Mouse (Mus musculus) ovary, postnatal 14 days (tissue): ENCODE measurements around the gene Rnf215.
A peak's percentile ranks its signal among the peaks of the same experiment; 100 is the strongest.
"Not testable (repeated sequence)": the region's sequence is repeated elsewhere in the genome, so short reads cannot be mapped to it uniquely, and the experiment has no call there.

ENCODE experiments used
- DNase-seq: peaks from one replicate; pipeline ENCODE4 v3.0.0; 2022; ENCODE audit warnings: low spot score

Rnf215 gene

GRCm38 (mm10) chr11:4148120-4148519 lies 13.1 kb downstream of the Rnf215 start:
- no peak for DNase-seq

- no peak for DNase-seq
Observed at GRCm38 (mm10) chr11:4148536-4149156, 13.6 kb downstream of the Rnf215 start.

GRCm38 (mm10) chr11:4149886-4150285 lies 14.9 kb downstream of the Rnf215 start:
- DNase-seq, result no peak

GRCm38 (mm10) chr11:4153694-4154093 lies 18.7 kb downstream of the Rnf215 start:
- no peak for DNase-seq

- no peak for DNase-seq
Observed at GRCm38 (mm10) chr11:4155641-4156040, 20.6 kb downstream of the Rnf215 start.

- no peak for DNase-seq
Observed at GRCm38 (mm10) chr11:4158676-4159075, 23.7 kb downstream of the Rnf215 start.

GRCm38 (mm10) chr11:4159808-4160708 lies 25.1 kb downstream of the Rnf215 start, which contains the start of the genes Ccdc157 and Sf3a1:
Gene Ccdc157, minus strand, starts transcription at chr11:4160293.
Gene Sf3a1, plus strand, starts transcription at chr11:4160350.
- DNase-seq, result peak; percentile 85

- no peak for DNase-seq
Observed at GRCm38 (mm10) chr11:4160758-4161480, 25.9 kb downstream of the Rnf215 start.

GRCm38 (mm10) chr11:4164701-4165100 lies 29.7 kb downstream of the Rnf215 start:
- DNase-seq, result no peak

- no peak for DNase-seq
Observed at GRCm38 (mm10) chr11:4166467-4167090, 31.6 kb downstream of the Rnf215 start.

- no peak for DNase-seq
Observed at GRCm38 (mm10) chr11:4174586-4174985, 39.6 kb downstream of the Rnf215 start.

- no peak for DNase-seq
Observed at GRCm38 (mm10) chr11:4177716-4178115, 42.7 kb downstream of the Rnf215 start.

GRCm38 (mm10) chr11:4182061-4182460 lies 47.1 kb downstream of the Rnf215 start:
- DNase-seq, result no peak

GRCm38 (mm10) chr11:4183511-4183910 lies 48.5 kb downstream of the Rnf215 start:
- DNase-seq, result no peak

- DNase-seq, result no peak
Observed at GRCm38 (mm10) chr11:4184251-4184952, 49.4 kb downstream of the Rnf215 start.

GRCm38 (mm10) chr11:4185480-4185879 lies 50.5 kb downstream of the Rnf215 start:
- not testable (repeated sequence) for DNase-seq

GRCm38 (mm10) chr11:4186486-4187317 lies 51.7 kb downstream of the Rnf215 start, which contains the start of gene Tbc1d10a:
Gene Tbc1d10a, plus strand, starts transcription at chr11:4186789.
- peak; percentile 95 for DNase-seq

- no peak for DNase-seq
Observed at GRCm38 (mm10) chr11:4187318-4187700, 52.3 kb downstream of the Rnf215 start.

GRCm38 (mm10) chr11:4189182-4189581 lies 54.2 kb downstream of the Rnf215 start:
- DNase-seq, result no peak

- DNase-seq, result no peak
Observed at GRCm38 (mm10) chr11:4190677-4191076, 55.7 kb downstream of the Rnf215 start.
